Mouse (Mus musculus) megakaryocyte, embryonic 14.5 days (primary cell): ENCODE results near the gene Ksr1.

Experiments
- FLI1 ChIP-seq: IDR thresholded peaks from 2 replicates; pipeline ENCODE4 v1.6.1; 2012; ENCODE audit warnings: low read length, inconsistent platforms, mixed read lengths
- GATA1 ChIP-seq: IDR thresholded peaks from 3 replicates; pipeline ENCODE4 v1.6.1; 2012; ENCODE audit warnings: mixed read lengths, low read length, inconsistent platforms, borderline replicate concordance

- TF ChIP-seq GATA1 (no peak), FLI1 (no peak)
Measured at GRCm38 (mm10) chr11:79095713-79096112, 50.5 kb downstream of the Ksr1 start.
